Mouse (Mus musculus): ENCODE measurements around the gene Polr1e.

DNA sequence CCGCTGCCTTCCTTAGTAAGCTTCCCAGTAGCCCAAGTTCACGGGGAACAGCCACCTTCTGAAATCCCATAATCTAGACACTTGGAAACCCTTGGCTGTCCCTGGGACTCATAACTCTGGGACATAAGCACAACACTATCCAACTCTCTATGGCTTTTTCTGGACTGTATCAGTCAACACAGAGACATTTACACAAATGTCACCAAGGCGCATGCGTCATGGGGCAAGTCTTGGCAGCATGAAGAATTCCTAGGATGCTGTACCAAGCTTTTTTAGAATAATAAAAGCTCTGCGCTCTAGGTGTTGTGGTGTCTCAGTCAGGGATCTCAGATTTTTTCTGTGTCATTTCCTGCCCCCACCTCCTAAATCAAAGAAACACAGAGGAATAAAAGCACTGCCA lies 28.3 kb downstream of the Polr1e start:
- TF ChIP-seq CTCF (IDR thresholded peaks at IDR 0.05; ENCODE audit: low read depth, low read length) (no peak), POLR2A (IDR thresholded peaks at IDR 0.05; ENCODE audit: borderline replicate concordance, low read depth, low read length) (no peak)

All from bone marrow macrophage, adult 2 months (primary cell).